Comparison of ENCODE assay signal across 8 mouse cellular contexts in the genomic region with DNA sequence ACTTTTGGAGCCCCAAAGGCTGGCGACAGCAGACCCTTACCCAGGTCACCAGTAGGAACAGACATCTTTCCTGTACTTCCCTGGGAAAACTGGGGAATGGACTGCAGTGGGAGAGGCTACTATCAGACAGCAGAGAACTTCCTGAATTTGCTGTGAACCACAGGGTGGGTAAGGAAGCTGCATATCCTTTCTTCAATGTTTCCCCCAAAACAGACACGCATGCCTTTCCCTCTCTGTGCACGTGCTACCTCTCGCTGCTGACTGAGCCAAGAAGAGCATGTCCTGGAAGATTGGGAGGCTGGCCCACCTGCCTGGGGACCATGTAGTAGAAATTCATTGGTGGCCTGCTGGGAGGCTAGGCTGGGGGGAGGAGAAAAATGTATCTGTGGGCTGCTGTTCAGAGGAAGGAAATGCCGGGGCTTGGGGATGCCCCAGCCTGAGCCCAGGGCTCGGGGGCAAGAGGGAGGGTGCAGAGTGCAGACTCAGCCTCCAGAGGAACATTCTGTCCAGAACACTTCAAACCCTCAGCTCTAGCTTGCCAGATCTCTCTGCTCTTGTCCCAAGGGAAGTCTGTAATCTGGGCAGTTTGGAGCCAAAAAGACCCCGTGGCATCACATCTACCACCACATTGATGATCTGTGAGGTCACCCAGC.
DNase-seq lines count a peak whose midpoint lies in the region; ATAC-seq and TF ChIP-seq lines count a peak whose summit lies in the region.

No protein-coding gene starts in this region.

- H3K4me3 ChIP-seq in midbrain, postnatal 0 days (ENCODE audit: low read depth, low read length): no peak overlapping the region

- no peaks in the 10 kb centered on the region for H3K9me3 ChIP-seq in midbrain, postnatal 0 days (ENCODE audit: low read length)

- peak; percentile 56 for DNase-seq in adrenal gland, postnatal 10 days
- DNase-seq in adrenal gland, adult 18-20 months (ENCODE audit: low spot score in 2 of 2): no peak
- peak; percentile 84 for DNase-seq in gastrocnemius, postnatal 25 days
- DNase-seq in kidney, adult 8-10 months: peak; percentile 70 to 74
- peak; percentile 84 for DNase-seq in lung, postnatal 10 days
- no peak for DNase-seq in T-cell, adult 2 months (ENCODE audit: low spot score)
- DNase-seq in midbrain, postnatal 0 days (ENCODE audit: low spot score): no peak
- no peak for DNase-seq in natural killer cell, adult 2 months (ENCODE audit: low spot score in 2 of 2)

- ATAC-seq in midbrain, postnatal 0 days (ENCODE audit: low FRiP score): no peak

- TF ChIP-seq CTCF in midbrain, postnatal 0 days (IDR thresholded peaks at IDR 0.05): no peak

- no peak overlapping the region for H3K9ac ChIP-seq in midbrain, postnatal 0 days (replicated peaks; ENCODE audit: low read length, poor library complexity, severe bottlenecking)

- no peak overlapping the region for H3K27ac ChIP-seq in midbrain, postnatal 0 days (ENCODE audit: low read depth, low read length)

- no peaks in the 10 kb centered on the region for H3K36me3 ChIP-seq in midbrain, postnatal 0 days (ENCODE audit: insufficient read depth, low read length)

- no peak overlapping the region for H3K4me2 ChIP-seq in midbrain, postnatal 0 days (ENCODE audit: low read depth, low read length, poor library complexity, severe bottlenecking)

- no peaks in the 10 kb centered on the region for H3K27me3 ChIP-seq in midbrain, postnatal 0 days (ENCODE audit: insufficient read depth, low read length)

- H3K4me1 ChIP-seq in midbrain, postnatal 0 days (ENCODE audit: insufficient read depth, low read length): no peaks in the 10 kb centered on the region

- WGBS in midbrain, postnatal 0 days: 69% methylated on average over 7 of the region's 7 CpGs

Comparison
In these comparisons a context has a peak if more than half of its experiments do, and no peak if none do; other contexts are left out.
1. DNase-seq: peak in adrenal gland, postnatal 10 days (single experiment), gastrocnemius, postnatal 25 days (single experiment), kidney, adult 8-10 months (2 of 2) and lung, postnatal 10 days (single experiment); none in adrenal gland, adult 18-20 months (0 of 2), T-cell, adult 2 months (single experiment), midbrain, postnatal 0 days (single experiment) and natural killer cell, adult 2 months (0 of 2).